In the genomic region with DNA sequence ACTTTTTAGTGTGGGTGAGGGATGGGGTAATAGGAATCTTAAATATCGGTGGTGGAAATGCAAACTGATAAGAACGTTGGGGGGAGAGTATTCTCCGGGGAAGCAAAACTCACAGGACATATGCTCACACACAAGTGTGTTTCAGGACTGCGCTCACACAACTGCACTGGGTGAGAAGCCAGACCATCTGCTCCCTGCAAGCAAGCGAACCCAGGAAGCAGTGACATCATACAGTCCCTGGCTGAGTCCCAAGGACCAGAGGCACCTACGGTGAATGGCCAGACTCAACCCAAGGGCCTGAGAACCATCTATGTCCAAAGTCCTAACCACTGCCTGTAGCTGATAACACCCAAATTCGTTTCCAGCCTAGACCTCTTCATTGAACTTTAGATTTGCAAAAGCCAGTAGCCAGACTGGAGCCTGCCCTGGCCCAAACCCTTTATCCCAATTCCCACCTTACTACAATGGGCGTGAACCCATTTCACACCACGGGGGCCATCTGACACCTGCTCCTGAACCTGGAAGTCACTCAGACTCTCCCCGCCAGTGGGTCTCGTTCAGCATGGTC, we compare ENCODE assay signal across 12 mouse cellular contexts. TPM values are rescaled to one million over a fixed set of nuclear protein-coding genes. Genes with fewer than 3 reads are reported as not detected.
DNase-seq lines count a peak whose midpoint lies in the region; ATAC-seq lines count a peak whose summit lies in the region.
"Had no signal": no experiment of that assay in that cellular context is flagged by ENCODE, and none has a peak within 500 bp of the region (broad histone marks: within the 10 kb centered on the region; RNA-seq: fewer than 3 reads in every experiment).

No protein-coding gene starts in this region.

- 76% methylated on average over 11 of the region's 11 CpGs for WGBS in forebrain, embryonic 13.5 days
- WGBS in forebrain, embryonic 10.5 days: 90% methylated on average over 11 of the region's 11 CpGs
- 50% methylated on average over 11 of the region's 11 CpGs for WGBS in liver, embryonic 16.5 days (ENCODE audit: insufficient replicate concordance)

- DNase-seq in forebrain, embryonic 10.5 days (ENCODE audit: extremely low spot score, low spot score): no peak
- peak; percentile 94 for DNase-seq in brain, adult 2 months (ENCODE audit: low read depth, low spot score)
- DNase-seq in layer of hippocampus, adult 18-20 months (ENCODE audit: low spot score in 2 of 2): peak; percentile 45 to 66
- no peak for DNase-seq in embryo, embryonic 10.5 days (ENCODE audit: low spot score)
- DNase-seq in thymus, postnatal 14 days: no peak
- DNase-seq in spleen, postnatal 36 days (ENCODE audit: low spot score in 2 of 2): no peak
- DNase-seq: lung, adult 18-20 months had no signal

- peak; percentile 88 for ATAC-seq in forebrain, embryonic 13.5 days
- ATAC-seq in liver, embryonic 16.5 days (ENCODE audit: low read depth): peak; percentile 36
- ATAC-seq: intestine, postnatal 0 days had no signal

- no peaks in the 10 kb centered on the region for H3K27me3 ChIP-seq in forebrain, embryonic 13.5 days
- 0 out of 2 replicates have a peak, but pooled peaks cover 3% of the 10 kb centered on the region for H3K27me3 ChIP-seq in forebrain, embryonic 10.5 days (ENCODE audit: poor library complexity, severe bottlenecking)
- peaks cover 15% of the 10 kb centered on the region for H3K27me3 ChIP-seq in liver, embryonic 16.5 days (ENCODE audit: control insufficient read depth, insufficient read depth, low read depth, low read length)
- H3K27me3 ChIP-seq: heart, embryonic 15.5 days had no signal

- H3K4me1 ChIP-seq in forebrain, embryonic 13.5 days: peaks cover 4% of the 10 kb centered on the region; the same call in 1 of the 2 replicates
- H3K4me1 ChIP-seq in forebrain, embryonic 10.5 days: peaks cover 7% of the 10 kb centered on the region
- peaks cover 46% of the 10 kb centered on the region for H3K4me1 ChIP-seq in liver, embryonic 16.5 days (ENCODE audit: control insufficient read depth, low read depth, low read length)

- no peak overlapping the region for H3K4me3 ChIP-seq in forebrain, embryonic 13.5 days
- H3K4me3 ChIP-seq in forebrain, embryonic 10.5 days: no peak overlapping the region
- no peak overlapping the region for H3K4me3 ChIP-seq in liver, embryonic 16.5 days (ENCODE audit: low read depth, low read length)
- H3K4me3 ChIP-seq: heart, embryonic 15.5 days; neural tube, embryonic 13.5 days had no signal

- no peaks in the 10 kb centered on the region for H3K36me3 ChIP-seq in forebrain, embryonic 13.5 days (ENCODE audit: poor library complexity, severe bottlenecking)
- H3K36me3 ChIP-seq in forebrain, embryonic 10.5 days (replicated peaks): no peaks in the 10 kb centered on the region
- no peaks in the 10 kb centered on the region for H3K36me3 ChIP-seq in liver, embryonic 16.5 days (ENCODE audit: control insufficient read depth, insufficient read depth)
- H3K36me3 ChIP-seq: heart, embryonic 15.5 days; neural tube, embryonic 13.5 days had no signal

- no peak overlapping the region for H3K27ac ChIP-seq in forebrain, embryonic 13.5 days
- H3K27ac ChIP-seq in forebrain, embryonic 10.5 days: no peak overlapping the region
- peak overlapping the region; percentile 94 for H3K27ac ChIP-seq in liver, embryonic 16.5 days (ENCODE audit: low read length)
- H3K27ac ChIP-seq: heart, embryonic 15.5 days; neural tube, embryonic 13.5 days had no signal

- no peaks in the 10 kb centered on the region for H3K9me3 ChIP-seq in forebrain, embryonic 13.5 days (replicated peaks)
- H3K9me3 ChIP-seq in forebrain, embryonic 10.5 days: no peaks in the 10 kb centered on the region
- H3K9me3 ChIP-seq in liver, embryonic 16.5 days (replicated peaks; ENCODE audit: control insufficient read depth, low read length): no peaks in the 10 kb centered on the region
- H3K9me3 ChIP-seq: heart, embryonic 15.5 days; neural tube, embryonic 13.5 days had no signal

- no peak overlapping the region for H3K4me2 ChIP-seq in forebrain, embryonic 13.5 days
- no peak overlapping the region for H3K4me2 ChIP-seq in liver, embryonic 16.5 days (ENCODE audit: low read depth, low read length)
- H3K4me2 ChIP-seq: heart, embryonic 15.5 days; neural tube, embryonic 13.5 days had no signal

- no peak overlapping the region for H3K9ac ChIP-seq in forebrain, embryonic 13.5 days
- no peak overlapping the region for H3K9ac ChIP-seq in liver, embryonic 16.5 days (ENCODE audit: low read depth, low read length)
- H3K9ac ChIP-seq: heart, embryonic 15.5 days; neural tube, embryonic 13.5 days had no signal

RNA-seq across cellular contexts. Expression of a gene that starts 33.4 kb away (rescaled TPM):
- not detected in 2 replicates for polyA plus RNA-seq in forebrain, embryonic 13.5 days (2015; fragmentation: Nextera tagmentation; extraction: Ambion mirVana)
- not detected in 2 replicates for polyA plus RNA-seq in forebrain, embryonic 10.5 days (2016; fragmentation: Nextera tagmentation; extraction: Ambion mirVana)
- total RNA-seq in layer of hippocampus, adult 18-20 months (2021): not detected
- not detected in 2 replicates for polyA plus RNA-seq in liver, embryonic 16.5 days (2015; fragmentation: Nextera tagmentation; extraction: Ambion mirVana)

RNA-seq across cellular contexts. Expression of a gene that starts 35.7 kb away (rescaled TPM):
- polyA plus RNA-seq in forebrain, embryonic 13.5 days (2015; fragmentation: Nextera tagmentation; extraction: Ambion mirVana): 2.9 and 4.5 TPM in 2 replicates
- polyA plus RNA-seq in forebrain, embryonic 10.5 days (2016; fragmentation: Nextera tagmentation; extraction: Ambion mirVana): 11.2 and 11.5 TPM in 2 replicates
- total RNA-seq in layer of hippocampus, adult 18-20 months (2021): 1 to 10 TPM; 3.2 to 3.4 TPM
- 0.90 and 0.92 TPM in 2 replicates for polyA plus RNA-seq in liver, embryonic 16.5 days (2015; fragmentation: Nextera tagmentation; extraction: Ambion mirVana)

Comparison
In these comparisons a context has a peak if more than half of its experiments do, and no peak if none do; other contexts are left out.
1. DNase-seq: peak in brain, adult 2 months (single experiment) and layer of hippocampus, adult 18-20 months (2 of 2); none in forebrain, embryonic 10.5 days (single experiment), embryo, embryonic 10.5 days (single experiment), thymus, postnatal 14 days (single experiment) and spleen, postnatal 36 days (0 of 2).